Mouse (Mus musculus) cerebral cortex, adult 2 months (tissue): Measurements from ENCODE around the gene Styx.

ENCODE experiments used
- WGBS: fragments of 180-500 bp; shearing (Covaris S2); methylation state at CpG from one replicate; pipeline ENCODE4 v1.1.7; 2018; 5-methylcytosine and 5-hydroxymethylcytosine counted together

Styx gene

DNA sequence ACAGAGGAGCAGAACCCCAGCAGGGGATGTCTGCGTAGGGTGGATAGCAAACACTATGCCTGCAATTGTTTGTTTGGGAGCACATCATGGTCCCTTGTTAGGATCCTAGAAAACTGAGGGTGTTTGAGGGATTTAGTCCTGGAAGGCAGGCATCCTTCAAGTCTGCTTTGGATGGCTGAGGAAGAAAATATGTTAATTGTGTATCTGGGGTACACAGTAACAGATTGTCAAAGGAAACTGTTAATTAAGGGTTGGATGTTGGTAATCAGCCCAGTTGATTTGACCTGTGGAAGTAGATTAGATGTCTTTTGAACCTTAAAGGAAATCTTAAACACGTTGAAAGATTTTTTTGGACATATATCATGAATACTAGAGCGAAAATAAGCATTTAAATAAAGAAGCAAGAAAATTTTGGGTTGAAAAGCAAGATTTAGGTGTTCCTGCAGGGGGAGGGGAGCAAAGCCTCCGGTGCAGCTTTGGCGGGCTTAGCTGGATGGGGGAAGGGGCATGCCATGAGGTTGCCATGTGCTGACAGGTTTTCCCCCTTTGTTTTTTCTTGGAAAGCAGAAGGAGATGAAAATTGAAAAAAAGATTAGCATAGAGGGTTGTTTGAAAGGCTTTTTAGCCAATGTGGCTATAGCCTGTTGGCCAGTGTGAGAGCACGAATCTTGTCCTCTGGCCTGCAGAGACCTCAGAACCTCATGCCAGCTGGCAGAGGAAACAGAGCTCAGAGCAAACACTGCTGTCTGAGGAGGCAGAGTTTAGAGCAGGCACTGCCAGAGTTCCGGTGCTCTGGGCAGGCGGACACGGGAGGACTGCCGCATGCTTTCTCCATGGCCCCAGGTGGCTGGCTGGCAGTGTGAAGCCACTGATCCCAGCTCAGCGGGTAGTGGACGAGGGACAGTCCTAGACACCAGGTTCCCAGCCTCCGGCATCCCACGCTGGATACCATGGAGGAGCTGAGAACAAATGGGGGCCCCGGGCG, 13.6 kb downstream of the Styx start:
- WGBS: 58% methylated on average over 16 of the region's 16 CpGs

DNA sequence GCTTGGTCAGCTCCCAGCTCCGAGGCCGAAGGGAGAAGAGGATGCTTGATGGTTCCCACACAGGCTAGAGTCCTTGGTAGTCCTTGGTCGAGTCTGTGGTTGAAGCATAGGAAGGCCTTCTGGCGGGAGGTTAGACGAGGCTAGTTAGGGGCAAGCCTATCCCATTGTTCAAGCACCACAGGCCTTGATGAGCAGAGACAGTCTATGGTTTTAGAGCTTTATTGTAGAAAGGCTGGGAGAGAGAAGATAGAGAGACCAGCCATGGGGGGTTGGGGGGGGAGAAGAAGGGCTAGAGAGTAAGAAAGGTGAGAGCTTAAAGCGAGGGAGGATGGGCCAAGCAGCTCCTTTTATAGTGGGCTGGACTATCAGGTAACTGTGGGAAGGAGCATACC, 14.3 kb downstream of the Styx start:
- WGBS: 70% methylated on average over 6 of the region's 6 CpGs

DNA sequence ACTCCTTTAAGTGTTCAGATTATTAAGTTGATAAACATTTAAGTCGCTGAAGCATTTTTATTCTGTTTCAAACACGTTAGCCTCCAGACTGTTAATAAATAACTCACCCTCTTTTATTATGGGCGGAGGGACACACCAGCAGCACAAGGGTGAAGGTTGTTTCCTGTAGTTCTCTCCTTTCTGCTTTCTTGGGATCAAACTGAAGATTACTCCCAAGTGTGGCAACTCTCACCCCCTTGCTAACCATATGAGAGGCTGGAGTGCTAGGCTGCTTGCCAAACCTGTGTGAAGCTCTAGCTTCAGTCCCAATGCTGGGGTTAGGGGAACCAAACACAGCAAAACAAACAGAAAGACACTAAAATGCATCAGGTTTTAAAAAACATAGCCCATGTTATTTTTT, 27.9 kb downstream of the Styx start:
- 91% methylated on average over 3 of the region's 3 CpGs for WGBS

DNA sequence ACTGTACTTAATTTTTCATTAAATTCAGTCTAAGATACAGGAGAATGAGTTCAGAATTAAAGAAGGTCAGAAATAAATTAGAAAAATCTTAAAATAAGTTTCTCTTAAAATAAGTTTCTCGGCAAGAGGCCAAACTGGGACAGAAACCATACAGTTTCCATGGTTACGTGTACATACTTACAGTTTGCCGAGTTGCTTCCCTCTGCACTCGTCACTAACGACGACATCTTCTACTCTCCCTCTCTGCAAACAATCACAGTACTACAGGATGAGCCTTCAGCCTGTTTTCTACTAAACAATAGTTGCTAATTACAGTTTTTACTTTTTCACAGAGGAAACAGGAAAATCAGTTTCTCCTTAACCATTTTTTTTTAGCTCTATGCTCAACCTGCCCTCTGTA, 29.9 kb downstream of the Styx start:
- WGBS: 38% methylated on average over 6 of the region's 6 CpGs

DNA sequence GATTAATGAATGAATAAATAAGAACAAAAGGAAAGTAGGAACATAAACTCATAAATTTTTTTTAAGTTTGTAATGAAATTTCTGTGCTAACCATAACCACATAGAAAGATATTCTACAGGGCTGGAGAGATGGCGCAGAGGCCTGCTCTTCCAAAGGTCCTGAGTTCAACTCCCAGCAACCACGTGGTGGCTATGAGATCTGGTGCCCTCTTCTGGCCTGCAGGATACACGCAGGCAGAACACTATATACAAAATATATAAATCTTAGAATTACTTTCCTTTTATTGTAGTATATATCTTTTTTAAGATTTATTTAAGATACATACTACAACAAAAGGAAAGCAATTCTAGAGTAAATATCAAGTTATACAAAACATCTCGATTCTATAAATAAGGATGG, 32.0 kb downstream of the Styx start:
- WGBS: 81% methylated on average over 4 of the region's 4 CpGs

DNA sequence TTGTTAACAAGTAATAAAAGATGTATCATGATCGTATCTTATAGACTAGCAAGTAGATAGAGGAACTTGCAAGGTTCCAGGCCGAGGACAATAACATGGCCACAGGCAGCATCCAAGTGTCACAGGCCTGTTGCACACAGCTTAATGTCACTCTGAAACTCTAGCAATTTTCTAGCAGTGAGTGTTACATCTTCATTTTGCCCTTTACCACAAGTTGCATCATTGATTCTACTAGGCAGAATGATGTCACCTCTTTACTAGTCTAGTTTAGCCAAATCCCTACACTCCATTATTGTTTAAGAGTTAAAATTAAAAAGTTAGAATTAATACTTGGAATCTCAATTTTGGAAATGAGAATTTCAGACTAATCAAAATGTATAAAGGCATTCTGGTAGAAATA, 34.7 kb downstream of the Styx start:
- 97% methylated on average over 2 of the region's 2 CpGs for WGBS

DNA sequence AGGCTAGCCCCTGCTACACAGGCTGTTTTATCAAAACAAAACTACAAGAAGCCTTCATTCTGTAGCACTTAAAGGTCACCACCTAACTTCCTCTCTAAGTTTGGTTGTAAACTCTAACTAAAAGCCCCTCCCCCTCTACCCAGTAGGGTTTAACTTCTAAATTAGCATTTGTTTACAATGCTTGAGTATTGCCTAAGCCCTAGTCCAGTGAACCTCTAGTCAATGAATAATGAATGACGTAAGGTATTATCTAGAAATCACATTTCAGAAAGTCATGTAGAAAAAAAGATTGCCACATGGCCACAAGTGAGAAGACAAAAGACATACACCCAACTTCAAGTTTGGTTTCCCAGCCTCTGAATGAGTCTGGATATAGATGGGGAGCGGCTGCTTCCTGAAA, 36.6 kb downstream of the Styx start:
- WGBS: 34% methylated on average over 2 of the region's 2 CpGs

GRCm38 (mm10) chr14:45388345-45389181, 37.7 kb downstream of the Styx start:
- under 1% methylated on average over 71 of the region's 71 CpGs for WGBS

GRCm38 (mm10) chr14:45389194-45389593, 38.3 kb downstream of the Styx start:
- 0% methylated on average over 3 of the region's 3 CpGs for WGBS

DNA sequence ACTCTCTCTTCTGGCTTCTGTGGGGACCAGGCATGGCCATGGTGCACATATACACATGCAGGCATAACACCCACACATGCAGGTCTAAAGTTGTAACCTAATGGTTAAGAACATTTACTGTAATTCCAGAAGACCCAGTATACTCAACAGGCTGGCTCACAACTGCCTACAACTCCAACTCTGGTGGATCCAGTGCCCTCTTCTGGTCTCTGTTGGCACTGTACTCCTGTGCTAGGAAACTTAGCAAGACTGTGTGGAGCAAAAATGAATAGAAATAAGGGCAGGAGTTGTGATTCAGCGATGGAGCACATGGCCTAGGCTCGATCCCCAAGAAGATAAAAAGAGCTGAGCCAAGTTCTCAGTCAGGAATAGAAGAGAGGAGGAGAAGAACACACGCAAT, 48.9 kb downstream of the Styx start:
- WGBS: 87% methylated on average over 3 of the region's 3 CpGs

- 67% methylated on average over 7 of the region's 7 CpGs for WGBS
Measured at GRCm38 (mm10) chr14:45403651-45404050, 52.8 kb downstream of the Styx start.

GRCm38 (mm10) chr14:45404813-45405212, 53.9 kb downstream of the Styx start, which contains the start of gene Gnpnat1:
Gene Gnpnat1, minus strand, starts transcription at chr14:45404913.
- WGBS: 91% methylated on average over 2 of the region's 3 CpGs

GRCm38 (mm10) chr14:45416265-45416664, 65.4 kb downstream of the Styx start:
- 94% methylated on average over 4 of the region's 4 CpGs for WGBS

DNA sequence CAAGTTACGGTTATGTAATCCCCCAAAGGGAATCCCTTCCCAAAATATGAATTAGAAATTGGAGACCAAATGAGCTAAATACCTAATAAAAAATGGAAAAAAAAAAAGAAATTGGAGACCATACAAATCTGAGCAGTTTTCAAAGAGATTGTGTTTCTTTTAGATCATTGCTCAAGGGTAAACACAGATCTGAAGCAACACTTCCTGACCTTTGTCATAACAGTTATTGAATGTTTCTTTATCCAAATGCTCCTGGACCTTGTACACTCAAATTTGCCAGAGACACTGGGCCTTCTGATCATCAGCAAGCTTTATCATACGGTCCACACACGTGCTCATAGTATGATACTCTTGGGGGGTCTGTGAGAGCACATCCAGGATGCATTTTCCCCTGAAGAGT, 67.7 kb downstream of the Styx start:
- 80% methylated on average over 3 of the region's 3 CpGs for WGBS

- 85% methylated on average over 4 of the region's 4 CpGs for WGBS
Measured at GRCm38 (mm10) chr14:45419323-45419722, 68.4 kb downstream of the Styx start.

- WGBS: 54% methylated on average over 4 of the region's 4 CpGs
Measured at GRCm38 (mm10) chr14:45422371-45422770, 71.5 kb downstream of the Styx start.

DNA sequence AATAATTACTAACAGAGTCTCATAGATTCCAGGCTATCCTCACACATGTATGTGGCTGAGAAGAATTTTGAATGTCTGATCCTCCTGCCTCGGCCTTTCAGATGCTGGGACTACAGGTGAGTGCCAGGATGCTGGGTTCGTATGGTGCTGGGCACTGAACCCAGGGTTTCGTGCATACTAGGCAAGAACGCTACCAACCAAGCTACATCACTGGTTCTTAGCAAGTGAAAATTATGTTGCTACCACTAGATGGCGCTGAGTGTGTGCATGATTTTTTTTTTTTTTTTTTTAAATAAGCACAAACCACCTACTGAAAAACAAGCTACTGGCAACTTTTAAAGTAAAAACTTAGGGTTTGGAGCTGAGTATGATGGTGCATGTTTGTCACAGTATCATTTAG, 72.3 kb downstream of the Styx start:
- 2% methylated on average over 5 of the region's 5 CpGs for WGBS

GRCm38 (mm10) chr14:45430066-45430842, 79.4 kb downstream of the Styx start:
- 93% methylated on average over 13 of the region's 13 CpGs for WGBS

DNA sequence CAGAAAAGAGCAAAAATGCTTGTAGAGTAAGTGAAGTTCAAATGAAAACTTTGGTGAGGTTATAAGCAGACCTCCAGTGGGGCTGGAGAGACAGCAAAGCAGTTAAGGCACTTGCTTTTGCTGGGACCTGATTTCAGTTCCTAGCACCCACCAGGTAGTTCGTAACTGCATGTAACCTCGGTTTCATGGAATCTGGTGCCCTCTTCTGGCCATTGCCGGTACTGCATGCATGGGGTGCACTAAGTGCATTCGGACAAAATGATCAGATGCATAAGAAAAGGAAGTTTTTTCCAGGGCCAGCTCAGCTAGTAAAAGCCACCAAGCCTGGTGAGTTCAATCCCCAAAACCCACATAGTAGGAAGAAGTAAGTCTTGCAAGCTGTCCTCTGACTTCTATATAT, 81.1 kb downstream of the Styx start:
- 73% methylated on average over 4 of the region's 4 CpGs for WGBS

- 80% methylated on average over 6 of the region's 6 CpGs for WGBS
Measured at GRCm38 (mm10) chr14:45434220-45434619, 83.3 kb downstream of the Styx start.

DNA sequence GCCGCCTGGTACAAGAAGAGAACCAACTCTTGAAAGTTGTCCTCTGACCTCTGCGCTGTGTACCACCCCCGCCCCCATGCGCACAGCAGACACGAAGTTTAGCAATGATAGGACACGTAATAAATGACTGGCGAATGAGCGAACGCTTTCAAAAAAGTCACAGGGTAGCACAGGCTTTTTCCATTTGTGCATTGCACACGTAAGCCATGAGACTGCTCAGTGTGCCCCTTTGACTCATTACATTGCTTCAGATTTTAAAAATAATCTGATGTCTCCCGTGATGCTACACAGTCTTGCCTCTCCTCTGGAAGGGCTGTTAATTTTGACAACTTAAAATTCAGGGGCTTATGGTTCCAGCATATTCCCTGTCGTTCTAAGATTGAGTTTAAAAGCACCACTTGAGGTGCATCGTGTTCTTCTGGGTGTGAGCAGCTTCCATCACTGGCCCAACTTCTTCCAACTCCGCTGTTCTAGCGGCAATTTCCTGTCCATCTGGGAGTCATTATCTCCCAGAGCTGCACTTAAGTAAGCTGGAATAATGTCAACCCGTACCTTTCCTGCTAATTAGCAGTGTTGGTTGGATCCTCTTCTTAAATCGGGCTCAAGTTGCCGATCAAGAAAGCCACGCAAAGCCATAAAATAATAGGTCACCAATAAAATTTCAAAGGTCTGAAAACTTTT, 87.5 kb downstream of the Styx start:
- WGBS: 87% methylated on average over 19 of the region's 19 CpGs
